Mouse (Mus musculus) right cerebral cortex, postnatal 4 days (tissue): ENCODE measurements around the gene Endou.
"Not testable (repeated sequence)": the region's sequence is repeated elsewhere in the genome, so short reads cannot be mapped to it uniquely, and the experiment has no call there.

Experiments
- DNase-seq: peaks from one replicate; pipeline ENCODE4 v3.0.0-alpha.2; 2022

Gene Endou

DNA sequence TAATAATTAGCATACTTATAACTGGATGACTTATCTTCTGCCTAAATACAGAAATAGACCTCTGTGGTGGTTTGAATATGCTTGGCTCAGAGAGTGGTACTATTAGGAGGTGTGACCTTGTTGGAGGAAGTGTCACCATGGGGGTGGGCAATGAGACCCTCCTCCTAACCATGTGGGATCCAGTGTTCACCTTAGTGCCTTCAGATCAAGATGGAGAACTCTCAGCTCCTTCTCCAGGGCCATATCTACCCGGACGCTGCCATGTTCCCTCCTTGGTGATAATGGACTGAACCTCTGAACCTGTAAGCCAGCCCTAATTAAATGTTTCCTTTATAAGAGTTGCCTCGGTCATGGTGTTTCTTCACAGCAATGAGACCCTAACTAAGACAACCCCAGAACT is 53.8 kb downstream of the Endou start:
- no peak for DNase-seq

DNA sequence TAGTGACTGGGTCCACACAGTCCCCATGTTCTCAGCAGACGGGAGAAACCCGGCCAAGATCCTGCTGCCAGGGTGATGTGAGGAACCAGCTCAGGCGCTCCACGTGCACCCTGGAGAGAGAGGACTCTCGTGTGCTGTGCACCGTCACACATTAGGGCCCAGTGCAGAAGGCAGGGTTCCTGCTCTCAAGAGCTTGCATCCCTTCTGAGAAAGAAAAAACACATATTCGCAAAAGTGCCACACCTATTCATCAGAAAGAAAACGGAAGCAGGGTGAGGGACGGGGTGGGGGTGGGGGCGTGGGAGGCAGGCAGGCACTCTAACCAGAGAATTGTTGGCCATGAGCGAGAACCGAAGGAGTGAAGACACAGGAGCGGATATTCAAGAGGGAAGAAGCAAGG is 55.2 kb downstream of the Endou start:
- DNase-seq: no peak

DNA sequence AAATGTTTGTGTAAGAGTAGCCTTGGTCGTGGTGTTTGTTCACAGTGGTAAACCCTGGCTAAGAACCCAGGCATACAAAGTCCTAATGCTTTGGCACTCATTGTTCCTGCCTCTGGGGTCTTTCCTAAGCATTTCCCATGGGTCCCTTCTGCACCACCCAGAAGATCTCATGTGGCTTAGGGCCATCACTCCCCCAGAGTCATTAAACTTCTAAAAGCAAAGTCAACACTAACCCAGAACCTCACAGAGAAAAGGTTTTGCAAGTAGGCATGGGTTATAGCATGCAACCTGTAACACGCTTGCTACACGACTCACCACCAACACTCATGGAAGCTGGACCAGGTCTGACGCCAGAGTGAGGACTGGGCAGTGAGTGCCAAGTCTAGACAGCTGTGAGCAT is 56.7 kb downstream of the Endou start:
- DNase-seq: no peak

DNA sequence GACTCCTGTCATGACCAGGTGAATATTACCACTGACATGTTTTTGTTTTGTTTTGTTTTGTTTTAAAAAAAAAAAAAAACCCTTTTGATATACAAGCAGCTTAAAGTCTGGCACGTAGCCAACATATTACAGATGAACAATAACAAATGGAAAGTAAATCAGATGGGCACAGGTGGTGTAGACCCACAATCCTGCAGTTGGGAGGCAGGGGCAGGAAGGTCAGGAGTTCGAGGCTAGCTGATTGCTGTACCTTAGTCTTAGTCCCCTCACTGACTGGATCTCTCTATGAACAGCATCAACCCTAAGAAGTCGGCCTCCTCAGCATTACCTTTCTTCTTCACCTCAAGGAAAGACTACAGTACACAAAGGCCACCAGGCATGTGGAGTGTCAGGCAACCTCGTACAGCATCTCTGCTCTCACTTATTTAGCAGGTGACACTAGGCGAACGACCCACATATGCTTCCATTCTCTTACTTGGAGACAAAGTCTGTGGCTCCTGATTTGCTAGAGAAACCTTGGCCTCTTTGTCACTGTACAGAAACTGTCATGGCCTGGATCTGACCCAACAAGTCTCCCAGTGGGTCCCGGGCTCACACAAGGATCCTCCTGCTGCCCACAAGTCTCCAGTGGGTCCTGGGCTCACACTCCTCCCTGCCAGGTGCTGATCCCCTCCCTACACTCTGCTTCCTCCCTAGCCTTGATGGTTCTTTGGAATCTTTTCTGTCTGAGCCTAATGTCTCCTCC is 57.7 kb downstream of the Endou start:
- no peak for DNase-seq

DNA sequence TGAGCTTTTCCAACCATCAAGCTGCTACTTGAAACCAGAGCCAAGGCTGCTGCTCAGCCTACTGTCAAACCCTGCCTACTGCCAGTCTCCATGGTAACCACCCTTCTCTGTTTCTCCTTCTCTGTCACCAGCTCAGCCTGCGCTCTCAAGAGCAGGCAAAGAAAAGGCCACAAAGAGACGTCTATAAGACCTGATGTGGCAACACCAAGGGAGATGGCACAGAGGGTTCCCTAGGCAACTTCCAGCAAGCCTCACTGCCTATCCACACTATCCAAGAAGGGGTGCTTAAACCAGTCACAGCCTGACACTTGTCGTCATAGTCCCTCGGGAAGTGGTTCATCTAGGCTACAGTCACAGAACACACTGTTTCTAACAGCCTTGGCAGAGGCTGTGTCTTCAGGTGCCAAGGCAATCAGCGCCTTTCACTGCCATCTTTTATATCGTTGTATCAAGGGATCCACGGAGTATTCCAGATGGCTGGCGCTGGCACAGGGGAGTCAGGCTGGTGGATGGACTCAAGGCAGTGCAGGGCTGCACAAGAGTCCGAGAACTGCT is 58.9 kb downstream of the Endou start:
- DNase-seq: peak; percentile 67

DNA sequence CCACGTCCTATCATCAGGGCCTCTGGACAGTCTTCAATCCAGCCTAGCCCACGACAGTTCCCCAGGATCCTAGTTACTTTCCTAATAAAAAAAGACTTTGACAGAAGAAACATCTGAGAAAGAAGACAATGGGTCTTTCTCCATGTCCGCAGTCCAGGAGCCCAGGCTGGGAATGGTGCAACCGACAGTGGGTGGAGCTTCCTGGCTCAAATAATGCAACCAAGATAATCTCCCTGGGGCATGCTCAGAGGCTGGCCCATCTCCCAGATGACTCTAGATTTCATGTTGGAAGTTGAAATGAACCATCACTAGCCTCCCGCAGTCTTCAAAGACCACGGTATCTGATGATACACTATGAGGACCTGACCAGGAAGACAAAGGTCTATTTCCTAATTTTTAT is 60.6 kb downstream of the Endou start:
- no peak for DNase-seq

DNA sequence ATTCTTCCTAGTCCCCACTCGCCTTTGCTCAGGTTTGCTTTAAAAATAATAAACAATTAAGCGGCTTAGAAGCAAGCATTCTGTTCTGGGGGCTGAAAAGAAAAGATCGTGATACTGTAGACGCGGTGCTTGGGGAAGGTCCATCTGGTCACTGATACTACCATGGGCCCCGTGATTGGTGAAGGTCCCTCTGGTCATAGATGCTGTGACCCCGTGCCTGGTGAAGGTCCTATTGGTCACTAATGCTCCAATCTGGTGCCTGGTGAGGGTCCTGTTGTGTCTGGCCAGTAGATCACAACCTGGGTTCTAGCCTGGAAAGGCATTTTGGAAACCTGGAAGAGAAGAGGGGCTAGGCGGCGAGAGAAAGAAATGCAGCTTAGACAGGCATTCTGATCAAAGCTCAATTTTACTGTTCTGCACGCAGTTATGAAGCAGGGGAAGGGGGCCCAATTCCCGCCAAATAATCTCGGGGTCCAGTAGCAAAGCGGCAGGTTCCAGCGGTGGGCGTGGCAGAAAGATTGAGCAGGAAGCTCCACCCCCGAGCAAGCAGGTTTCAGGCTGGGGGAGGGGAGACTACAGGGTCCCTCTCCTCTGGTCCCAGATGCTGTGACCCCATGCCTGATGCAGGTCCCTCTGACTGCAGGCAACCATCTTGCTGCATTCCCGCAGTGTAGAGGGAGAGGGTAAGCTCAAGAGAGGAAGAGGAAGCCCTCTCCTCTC is 62.8 kb downstream of the Endou start:
- DNase-seq: not testable (repeated sequence)

DNA sequence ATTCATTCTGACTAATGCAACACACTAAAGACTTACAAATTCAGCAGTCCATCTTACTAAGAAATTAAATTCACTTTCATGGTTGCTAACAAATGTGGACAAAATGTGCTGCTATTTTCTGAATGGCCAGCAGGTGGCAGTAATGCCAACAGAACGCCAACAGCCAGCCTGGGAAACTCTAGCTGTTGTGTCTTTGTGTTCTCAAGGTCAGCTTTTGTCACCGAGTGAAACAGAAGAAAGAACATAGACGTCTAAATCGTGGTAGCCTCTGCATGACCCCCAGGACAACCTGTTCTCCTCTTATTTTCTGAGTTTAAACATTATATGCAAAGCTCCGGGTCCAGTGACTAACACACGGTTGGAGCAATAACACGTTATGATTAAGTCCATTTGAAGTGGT is 63.7 kb downstream of the Endou start:
- peak; percentile 68 for DNase-seq

DNA sequence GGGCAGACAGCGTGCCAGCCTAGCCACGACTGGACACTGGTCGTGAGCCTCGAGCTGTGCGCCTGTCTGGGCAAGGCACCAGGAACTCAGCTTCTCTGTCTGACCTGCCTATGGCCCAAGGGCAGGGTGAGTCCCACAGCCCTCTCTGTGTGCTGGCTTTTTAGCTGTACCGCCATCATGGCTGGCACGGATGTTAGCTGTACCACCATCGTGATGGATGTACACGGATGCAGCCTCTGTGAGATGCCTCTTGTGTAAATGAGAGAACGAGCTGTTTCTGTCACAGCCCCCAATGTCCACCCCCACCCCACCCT is 64.7 kb downstream of the Endou start:
- no peak for DNase-seq

DNA sequence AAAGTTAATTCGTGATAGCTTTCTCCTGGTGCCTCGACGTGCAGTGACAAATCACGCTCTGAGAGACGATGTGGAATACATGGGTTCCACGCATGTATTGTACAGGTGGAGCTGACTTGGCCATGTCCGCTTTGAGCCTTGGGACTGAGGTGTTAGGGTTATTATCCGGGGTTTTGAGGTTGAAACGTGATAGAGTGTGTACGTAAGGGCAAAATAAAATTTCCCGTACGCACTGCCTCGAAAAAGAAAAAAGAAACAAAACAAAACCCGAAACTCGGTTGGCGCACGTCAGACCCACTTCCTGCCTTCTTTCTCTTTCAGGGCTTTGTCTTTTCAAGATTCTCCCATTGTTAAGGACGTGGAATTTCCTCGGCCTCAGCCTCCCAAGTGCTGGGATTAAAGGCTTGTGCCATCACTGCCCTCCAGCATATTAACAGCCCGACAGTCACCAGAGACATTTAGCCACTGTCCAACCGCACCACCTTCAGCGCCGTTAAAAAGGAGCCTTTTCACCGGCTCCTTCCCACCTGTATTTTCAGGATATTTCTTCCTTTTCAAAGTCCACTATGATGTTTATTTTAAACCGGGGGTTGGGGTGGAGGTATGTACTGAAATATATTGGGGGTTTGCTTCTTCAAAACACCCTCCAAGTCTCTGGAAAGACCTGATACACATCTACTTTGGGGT is 65.2 kb downstream of the Endou start:
- no peak for DNase-seq

DNA sequence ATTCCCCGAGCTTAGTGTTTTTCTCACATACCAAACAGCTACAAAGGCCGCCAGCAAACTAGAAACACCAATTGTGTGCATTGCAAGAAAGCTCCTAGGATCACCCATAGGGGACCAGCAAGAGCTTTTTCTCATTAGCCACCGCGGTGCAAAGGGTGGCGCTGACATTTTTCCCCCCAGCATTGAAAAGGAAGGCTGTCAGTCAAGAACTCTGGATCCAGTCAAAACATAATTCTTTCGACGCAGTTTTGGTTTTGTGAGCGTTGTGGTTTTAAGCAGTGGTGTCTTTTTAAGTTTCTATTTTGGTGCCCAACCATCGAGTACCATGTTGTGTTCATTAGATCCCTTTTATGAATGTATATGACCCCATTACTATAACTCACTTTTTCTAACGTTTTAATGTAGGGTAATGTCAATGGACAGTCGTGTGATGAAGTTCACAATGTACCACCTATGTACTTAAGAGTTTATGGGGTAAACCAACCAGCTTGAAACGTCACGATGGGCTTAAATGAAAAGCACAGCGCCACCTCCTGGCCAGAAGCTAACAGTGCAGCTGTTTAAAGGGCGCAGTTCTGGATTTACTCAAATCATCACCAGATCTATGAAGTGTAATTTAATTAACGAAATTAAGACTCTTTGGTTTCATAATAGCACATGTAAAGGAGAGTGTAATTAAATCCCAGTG is 66.0 kb downstream of the Endou start:
- no peak for DNase-seq

DNA sequence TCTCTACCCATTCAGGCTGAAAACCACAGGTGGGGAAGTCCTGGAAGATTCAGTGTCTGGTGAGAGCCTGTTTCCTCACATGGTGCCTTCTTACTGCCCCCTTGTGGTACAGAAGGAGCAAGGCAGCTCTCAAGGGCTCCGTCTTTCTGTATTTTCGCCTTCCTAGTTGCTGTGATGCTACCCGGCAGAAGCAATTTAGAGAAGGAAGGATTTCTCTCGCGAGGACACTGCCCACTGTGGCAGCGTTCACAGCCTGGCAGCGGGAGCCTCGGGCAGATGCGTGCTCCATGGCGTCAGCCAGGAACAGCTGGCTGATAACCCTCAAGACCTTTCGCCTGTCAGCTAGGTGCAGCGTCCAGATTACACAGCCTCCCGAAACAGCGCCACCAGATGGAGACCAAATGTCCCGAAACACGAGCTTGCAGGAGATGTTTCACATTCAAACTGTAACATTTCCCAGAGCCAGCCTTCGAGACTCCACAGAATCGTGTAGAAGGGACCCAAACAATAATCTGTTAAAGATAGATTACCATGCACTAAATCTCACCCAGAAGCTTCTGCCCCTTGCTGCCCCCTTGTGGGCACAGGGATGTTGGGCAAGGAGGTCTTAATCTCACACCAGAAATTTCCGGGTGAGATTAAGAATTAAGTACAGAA is 67.3 kb downstream of the Endou start:
- peak; percentile 82 for DNase-seq
